Mouse (Mus musculus) T-helper 17 cell (primary cell): ENCODE measurements around the gene Lrrc74a.

ENCODE experiments used
- in situ Hi-C, 2 experiments: fragments of 300-600 bp; cut with MboI, MseI; formaldehyde crosslinking; loops; 1 replicate in 1 of 2; 2 replicates in 1 of 2; pipeline ENCODE4 v1.15.1; 2025; ENCODE audit warnings: high pct_unique_total_duplicates in 2 of 2

Gene Lrrc74a

DNA sequence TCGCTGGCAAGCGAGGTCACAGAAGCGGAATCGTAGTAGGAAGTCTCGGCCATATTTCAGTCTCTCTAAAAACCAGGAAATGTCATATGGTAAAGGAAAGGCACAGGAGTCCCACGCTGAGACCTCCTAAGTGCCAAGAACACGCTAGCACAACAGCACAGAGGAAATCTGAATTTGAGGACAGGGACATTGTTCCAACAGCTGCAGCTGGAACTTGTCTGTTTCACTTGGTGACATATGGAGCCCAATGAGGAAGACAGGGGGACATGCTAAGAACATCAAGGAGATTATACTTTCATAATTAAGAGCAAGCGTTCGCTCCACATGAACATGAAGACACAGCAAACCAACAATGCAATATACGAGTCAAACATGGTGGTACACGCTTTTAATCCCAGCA is 17.2 kb upstream of the Lrrc74a start:
- in situ Hi-C loops, result loop anchor here in 1 of 2 experiments (10.0 kb wide), 1 partner anchor 1522 kb away; no protein-coding TSS in a partner anchor

DNA sequence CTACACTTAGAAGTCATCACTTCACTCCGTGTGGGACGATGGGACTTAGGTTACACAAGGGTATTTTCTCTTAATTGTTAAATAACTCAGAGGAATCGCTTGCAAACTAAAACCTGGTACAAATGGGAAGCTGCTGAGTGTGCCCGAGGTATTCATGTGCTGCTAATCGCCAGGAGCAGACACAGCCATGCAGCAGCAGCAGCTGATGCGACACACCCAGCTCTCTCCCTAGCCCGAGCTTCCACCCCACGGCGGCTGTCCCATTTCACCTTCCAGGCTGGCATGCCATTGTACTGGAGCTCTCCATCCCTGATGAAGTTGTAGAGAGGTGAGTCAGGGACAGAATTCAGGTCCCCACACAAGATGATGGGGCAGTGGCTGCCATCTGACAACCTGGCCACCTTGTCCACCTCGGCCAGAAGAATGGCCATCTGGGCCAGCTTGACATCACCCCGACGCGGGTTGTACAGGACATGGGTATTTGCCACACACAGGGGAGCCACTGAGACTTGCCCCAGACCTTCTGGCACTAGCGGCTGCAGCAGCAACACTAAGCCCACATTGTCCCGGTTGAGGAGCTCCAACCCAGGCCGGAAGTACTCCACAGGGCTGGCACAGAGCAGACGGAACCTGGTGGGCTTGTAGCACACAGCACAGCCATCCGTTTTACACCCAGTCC is 14.1 kb upstream of the Lrrc74a start:
- in situ Hi-C loops, result loop anchor here in 1 of 2 experiments (10.0 kb wide), 1 partner anchor 1525 kb away; no protein-coding TSS in a partner anchor

- in situ Hi-C loops, result no loop called here
Observed at GRCm38 (mm10) chr12:86721453-86721852, 12.7 kb upstream of the Lrrc74a start.

GRCm38 (mm10) chr12:86724300-86724699 is 9.9 kb upstream of the Lrrc74a start:
- in situ Hi-C loops, result no loop called here

DNA sequence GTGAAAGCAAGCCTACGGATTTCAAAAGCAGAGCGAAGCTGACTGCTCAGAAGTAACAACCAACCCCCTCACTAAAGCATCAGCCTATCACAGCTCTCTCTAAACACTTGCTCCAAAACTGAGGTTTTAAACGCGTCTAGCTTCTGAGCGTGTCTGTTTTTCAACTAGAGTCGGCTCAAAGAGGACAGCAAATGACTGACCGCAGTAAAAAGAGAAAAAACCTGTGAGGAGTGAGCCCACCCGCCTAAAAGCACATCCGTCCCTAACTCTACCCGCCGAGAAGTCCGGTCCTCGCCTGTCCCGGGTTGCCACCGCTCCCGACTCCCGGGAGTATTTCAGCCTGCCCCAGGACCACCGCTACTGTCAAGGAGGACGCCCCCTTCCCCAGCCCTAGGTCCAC is 8.5 kb upstream of the Lrrc74a start:
- in situ Hi-C loops, result no loop called here

- in situ Hi-C loops, result no loop called here
Observed at GRCm38 (mm10) chr12:86726120-86726640, 8.0 kb upstream of the Lrrc74a start, which contains the start of gene Angel1. Angel1 (minus strand) TSS chr12:86726460.

- in situ Hi-C loops, result no loop called here
Observed at GRCm38 (mm10) chr12:86761036-86761435, 26.9 kb downstream of the Lrrc74a start.

- in situ Hi-C loops, result no loop called here
Observed at GRCm38 (mm10) chr12:86764060-86764459, 29.9 kb downstream of the Lrrc74a start.

DNA sequence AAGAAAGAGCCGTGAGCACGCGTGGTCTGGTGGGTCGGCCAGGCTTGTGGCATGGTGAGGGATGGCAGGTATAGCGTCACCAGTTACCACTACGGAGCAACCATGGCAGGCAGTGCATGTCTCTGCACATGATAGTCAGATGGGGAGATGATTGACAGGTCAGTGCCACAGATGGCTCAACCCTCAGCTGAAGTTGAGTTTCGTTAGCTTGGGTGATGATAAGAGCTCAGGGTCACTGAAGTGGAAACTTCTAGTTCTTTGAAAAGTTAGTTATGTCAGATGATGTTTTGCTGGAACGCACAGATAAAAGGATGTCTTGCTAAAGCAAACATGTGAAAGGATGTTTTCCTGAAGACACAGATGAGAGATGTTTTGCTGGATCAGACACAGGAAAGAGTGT is 32.3 kb downstream of the Lrrc74a start:
- in situ Hi-C loops, result no loop called here

DNA sequence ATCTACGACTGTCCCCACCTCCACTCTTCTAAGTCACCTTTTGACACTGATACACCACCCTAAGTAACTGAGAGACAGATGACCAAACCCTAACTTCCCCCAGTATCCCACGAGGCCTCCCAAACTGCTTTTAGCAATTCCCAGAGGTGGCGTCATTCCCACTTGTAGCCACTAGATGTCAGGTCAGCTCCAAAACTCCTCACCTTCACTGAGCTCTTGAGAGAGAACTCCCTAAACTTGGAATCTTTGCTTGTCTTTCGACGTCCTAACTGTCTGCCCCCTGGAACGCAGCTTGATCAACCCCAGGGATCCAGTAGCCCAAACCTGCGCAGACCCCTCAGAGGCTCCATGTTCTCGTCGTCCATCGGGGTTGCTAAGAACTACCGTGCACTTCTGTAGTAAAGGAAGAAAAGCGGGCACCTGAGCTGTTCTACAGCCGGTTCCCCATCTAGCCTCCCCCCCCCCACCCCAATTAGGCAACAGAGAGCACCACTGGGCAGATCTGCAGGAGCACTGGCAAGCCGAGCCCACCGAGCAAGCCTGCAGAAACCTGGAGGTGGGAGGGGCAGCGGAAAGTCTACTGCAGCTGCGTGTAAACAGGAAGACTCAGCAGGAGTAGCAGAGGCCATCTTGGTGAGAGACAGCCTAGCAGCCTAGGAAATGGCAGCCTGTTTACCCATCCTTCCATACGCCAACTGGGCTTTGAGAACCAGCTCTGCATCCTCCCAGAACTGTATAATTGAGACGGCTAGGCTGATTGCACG is 33.9 kb downstream of the Lrrc74a start:
- in situ Hi-C loops, result no loop called here

DNA sequence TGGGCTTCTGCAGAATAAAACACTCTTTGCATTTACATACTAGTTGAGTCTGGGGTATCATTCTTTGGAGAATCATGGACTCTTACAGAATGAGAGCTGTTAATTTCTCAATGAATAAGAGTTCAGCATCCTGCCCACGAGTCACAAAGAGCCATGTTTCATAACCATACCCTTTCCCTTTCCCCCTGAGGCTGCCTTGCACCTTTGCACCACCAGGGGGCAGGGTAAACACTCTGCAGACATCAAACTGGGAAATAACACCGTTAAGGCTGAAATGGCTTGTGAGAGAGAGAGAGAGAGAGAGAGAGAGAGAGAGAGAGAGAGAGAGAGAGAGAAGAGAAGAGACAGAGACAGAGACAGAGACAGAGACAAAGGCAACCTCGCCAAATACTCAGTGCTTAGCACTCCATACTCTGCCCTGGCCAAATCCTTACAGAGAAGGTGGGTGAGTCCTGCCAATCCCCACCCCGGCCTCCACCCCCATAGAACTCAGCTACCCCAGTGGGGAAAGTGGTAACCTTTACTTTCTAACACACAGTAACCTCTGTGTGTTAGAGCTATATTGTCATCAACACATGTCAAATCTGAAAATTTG is 34.9 kb downstream of the Lrrc74a start:
- in situ Hi-C loops, result no loop called here

- in situ Hi-C loops, result loop anchor here in 1 of 2 experiments (5.0 kb wide), 1 partner anchor 157 kb away; no protein-coding TSS in a partner anchor
Observed at GRCm38 (mm10) chr12:86769819-86770218, 35.6 kb downstream of the Lrrc74a start.

GRCm38 (mm10) chr12:86770261-86770670 is 36.1 kb downstream of the Lrrc74a start:
- in situ Hi-C loops, result loop anchor here in 1 of 2 experiments (5.0 kb wide), 1 partner anchor 157 kb away; no protein-coding TSS in a partner anchor

- in situ Hi-C loops, result loop anchor here in 1 of 2 experiments (5.0 kb wide), 1 partner anchor 156 kb away; no protein-coding TSS in a partner anchor
Observed at GRCm38 (mm10) chr12:86770927-86771326, 36.8 kb downstream of the Lrrc74a start.

DNA sequence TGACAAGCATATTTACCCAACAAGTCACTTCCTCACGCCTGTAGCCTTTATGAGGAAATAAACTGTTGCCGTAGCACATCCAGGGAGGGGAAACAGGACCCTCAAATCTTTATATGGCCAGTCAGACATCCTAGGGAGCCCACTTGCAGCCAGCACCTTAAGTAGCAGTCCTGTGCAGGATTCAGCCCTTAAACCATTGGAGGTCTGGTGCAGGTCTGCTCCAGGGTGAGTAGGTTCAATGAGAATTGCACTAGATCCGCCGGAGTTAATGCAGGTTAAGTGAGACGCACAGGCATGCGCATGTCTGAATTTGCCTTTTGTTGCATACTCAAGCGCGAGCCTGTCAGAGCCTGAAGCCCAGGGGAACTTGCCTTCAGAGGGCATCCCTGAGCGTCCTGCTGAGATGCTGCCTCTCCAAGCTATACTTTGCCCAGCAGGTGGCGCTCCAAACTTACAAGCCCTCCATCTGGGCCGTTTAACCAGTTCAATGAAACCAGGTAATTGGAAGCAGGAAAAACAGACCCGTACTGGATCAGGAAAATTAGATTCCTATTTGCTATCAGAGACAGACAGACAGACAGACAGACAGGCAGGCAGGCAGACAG is 37.8 kb downstream of the Lrrc74a start:
- in situ Hi-C loops, result loop anchor here in 1 of 2 experiments (5.0 kb wide), 1 partner anchor 155 kb away; no protein-coding TSS in a partner anchor

DNA sequence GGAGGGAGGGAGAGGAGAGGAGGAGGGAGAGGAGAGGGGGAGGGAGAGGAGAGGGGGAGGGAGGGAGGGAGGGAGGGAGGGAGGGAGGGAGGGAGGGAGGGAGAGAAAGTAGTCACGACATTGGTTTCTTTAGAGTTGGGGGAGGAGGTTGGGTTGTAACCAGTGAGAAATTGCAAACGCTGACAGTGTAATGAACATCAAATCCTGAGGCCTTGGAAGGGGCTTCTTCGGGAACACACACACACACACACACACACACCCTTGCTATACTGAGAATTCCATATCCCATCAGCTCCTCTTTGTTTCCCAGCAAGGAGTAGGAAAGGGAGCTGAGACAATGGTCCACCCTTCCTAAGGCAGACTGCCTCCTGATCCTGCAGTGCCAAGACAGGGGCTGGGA is 38.4 kb downstream of the Lrrc74a start:
- in situ Hi-C loops, result loop anchor here in 1 of 2 experiments (5.0 kb wide), 1 partner anchor 155 kb away; no protein-coding TSS in a partner anchor

DNA sequence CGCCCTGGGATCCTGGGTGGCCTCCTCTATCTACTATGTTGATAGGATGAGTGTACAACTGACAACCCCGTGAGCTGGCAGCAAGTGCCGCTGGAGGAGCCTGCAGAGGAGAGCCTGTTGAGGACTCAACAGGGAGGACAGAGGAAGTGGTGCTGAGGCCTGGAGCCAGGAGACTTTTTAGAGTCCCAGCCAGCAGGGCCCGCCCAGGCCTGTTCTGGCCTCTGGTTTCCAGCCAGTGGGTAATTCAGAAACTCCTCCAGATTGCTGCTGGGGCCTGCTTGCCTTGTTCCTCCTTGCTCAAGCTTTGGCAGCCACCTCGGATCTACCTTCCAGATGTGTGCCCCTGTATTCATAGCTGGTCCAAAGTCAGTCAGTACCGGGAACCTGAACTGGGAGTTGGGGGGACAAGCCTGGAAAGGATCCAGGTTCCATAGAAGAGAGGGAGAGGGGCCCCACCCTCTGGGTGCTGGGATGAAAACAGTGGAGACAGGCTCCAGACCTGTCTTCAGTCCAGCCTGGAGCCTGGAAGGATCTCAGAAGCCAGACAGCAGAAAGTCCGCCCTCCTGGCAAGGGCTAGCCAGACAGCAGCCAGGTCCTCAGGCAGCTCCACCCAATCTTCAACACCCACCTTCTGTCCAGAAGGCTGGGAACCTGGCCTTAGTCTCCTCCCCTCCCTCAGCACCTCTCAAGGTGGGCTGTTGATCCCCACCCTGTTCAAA is 41.6 kb downstream of the Lrrc74a start:
- in situ Hi-C loops, result no loop called here

DNA sequence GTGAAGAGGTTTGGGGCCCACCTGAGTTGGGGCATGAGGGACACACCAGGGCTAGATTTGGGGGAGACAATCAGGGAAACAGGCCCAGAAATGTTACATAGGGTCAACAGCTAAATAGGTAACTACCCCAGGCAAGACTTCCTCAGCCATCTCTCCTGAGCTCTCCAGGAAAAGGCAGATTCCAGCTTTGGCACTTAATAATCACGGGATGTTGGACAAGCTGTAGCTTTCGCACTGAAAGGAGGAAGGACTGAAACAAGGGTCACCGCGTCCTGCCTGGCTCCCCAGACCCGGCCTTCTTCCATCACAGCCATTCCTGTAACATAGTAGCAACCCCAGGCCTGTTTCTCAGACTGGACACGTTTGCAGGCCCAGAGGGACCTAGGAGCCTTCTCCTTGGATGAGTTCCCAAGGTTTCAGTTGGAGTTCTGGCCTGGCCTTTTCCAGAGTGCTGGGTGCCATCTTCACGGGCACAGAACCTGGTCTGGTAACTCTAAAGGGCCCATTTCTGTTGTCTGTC is 42.2 kb downstream of the Lrrc74a start:
- in situ Hi-C loops, result no loop called here

- in situ Hi-C loops, result no loop called here
Observed at GRCm38 (mm10) chr12:86778531-86778930, 44.4 kb downstream of the Lrrc74a start.

- in situ Hi-C loops, result no loop called here
Observed at GRCm38 (mm10) chr12:86779206-86779989, 45.2 kb downstream of the Lrrc74a start.
